Mouse (Mus musculus) C2C12 (cell line): Measurements from ENCODE around the gene Larp6.

Experiments
- CEBPB ChIP-seq: IDR thresholded peaks from one replicate; pipeline ENCODE4 v1.6.1; 2011; ENCODE audit warnings: low read depth, mild to moderate bottlenecking, control low read depth, moderate library complexity
- CTCF ChIP-seq: IDR thresholded peaks from one replicate; pipeline ENCODE4 v1.5.1; 2011; ENCODE audit not compliant: control insufficient read depth, insufficient read depth, insufficient read length
- MAX ChIP-seq: IDR thresholded peaks from one replicate; pipeline ENCODE4 v1.6.1; 2011; ENCODE audit warnings: mild to moderate bottlenecking, control low read depth
- MYOD1 ChIP-seq: IDR thresholded peaks from one replicate; pipeline ENCODE4 v1.6.1; 2011; ENCODE audit warnings: low read depth; ENCODE audit not compliant: control insufficient read depth, insufficient read length
- MYOG ChIP-seq: IDR thresholded peaks from one replicate; pipeline ENCODE4 v1.6.1; 2011; ENCODE audit not compliant: control insufficient read depth, insufficient read length; ENCODE audit errors: extremely low read depth
- USF1 ChIP-seq: IDR thresholded peaks from one replicate; pipeline ENCODE4 v1.6.1; 2011; ENCODE audit warnings: low read depth, mild to moderate bottlenecking, control low read depth, moderate library complexity

DNA sequence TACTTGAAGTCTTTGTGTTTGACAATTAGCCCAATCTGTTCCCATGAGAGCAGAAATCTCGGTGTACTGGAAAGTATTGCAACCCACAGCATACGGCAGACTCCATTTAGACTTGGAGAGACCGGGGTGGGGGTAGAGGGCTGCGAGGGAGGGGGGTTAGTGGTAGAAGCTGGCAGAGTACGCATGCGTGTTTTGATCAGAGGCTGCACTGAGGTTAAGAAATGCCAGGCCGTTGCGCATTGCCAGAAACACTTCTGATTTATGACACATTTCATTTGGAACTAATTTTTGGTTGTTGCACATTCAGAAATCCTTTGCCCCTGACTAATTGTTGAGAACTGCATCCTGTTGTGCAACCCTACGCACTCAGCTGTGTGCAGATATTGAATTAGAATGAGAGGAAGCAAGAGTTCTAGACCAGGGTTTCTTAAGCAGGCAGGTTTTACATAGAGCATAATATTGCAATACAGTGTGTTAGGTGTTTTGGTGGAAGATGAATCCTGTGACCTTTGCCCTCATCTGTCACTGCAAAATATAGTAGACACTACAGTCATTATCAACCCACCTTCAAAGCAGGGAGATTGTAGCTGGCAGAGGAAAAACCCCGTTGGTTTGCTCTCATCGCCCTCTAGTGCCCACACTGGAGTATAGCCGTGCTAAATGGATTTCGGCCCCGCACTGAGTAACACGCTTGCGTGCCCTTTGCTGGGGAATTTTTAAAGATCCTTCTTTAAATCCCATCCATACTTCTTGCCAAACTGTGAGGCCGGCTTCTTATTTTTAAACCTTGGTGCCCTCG lies 31.6 kb downstream of the Larp6 start:
- TF ChIP-seq MYOG (no peak), CTCF (peak; percentile 65), MYOD1 (no peak), CEBPB (peak; percentile 84), USF1 (no peak), MAX (no peak)
